Mouse (Mus musculus) gastrocnemius, postnatal 4 days (tissue): ENCODE data around the gene Prl3d2. TPM values are rescaled to one million over a fixed set of nuclear protein-coding genes. Genes with fewer than 3 reads are reported as not detected.
"Not testable (repeated sequence)": the region's sequence is repeated elsewhere in the genome, so short reads cannot be mapped to it uniquely, and the experiment has no call there.

Experiments used
- DNase-seq, 2 experiments: peaks; one replicate each; pipeline ENCODE4 v3.0.0; 2021 to 2022; ENCODE audit warnings: low spot score in 2 of 2, mixed read lengths in 2 of 2
- long read RNA-seq, 2 experiments: library from polyadenylated mRNA; stranded (forward); transcript quantifications; one replicate each; pipeline ENCODE4 v2.0.0; 2021
- total RNA-seq, 2 experiments: library from RNA; stranded (reverse); gene quantifications; 2 replicates each; pipeline ENCODE4 v1.2.3; 2021

Gene Prl3d2
- not detected for total RNA-seq
- long read RNA-seq, experiment 1: 0 reads
- long read RNA-seq, experiment 2: 0 reads

GRCm38 (mm10) chr13:27121398-27121797 is at the start of gene Prl3d2:
Prl3d2 (plus strand) TSS chr13:27121698.
- DNase-seq: not testable (repeated sequence)

GRCm38 (mm10) chr13:27093890-27094289 is 27.6 kb upstream of the Prl3d2 start, which contains the start of gene Prl3d1:
Prl3d1 (plus strand) TSS chr13:27094190.
- not testable (repeated sequence) for DNase-seq

- DNase-seq: no peak
Observed at GRCm38 (mm10) chr13:27148264-27148663, 26.8 kb downstream of the Prl3d2 start.

- DNase-seq: not testable (repeated sequence)
Observed at GRCm38 (mm10) chr13:27156490-27156889, 35.0 kb downstream of the Prl3d2 start, which contains the start of gene Prl3d3. Prl3d3 (plus strand) TSS chr13:27156790.

Other genes starting within 250 kb of the Prl3d2 start
- not detected for gene Prl, start 64.1 kb upstream of the Prl3d2 start, total RNA-seq
- gene Prl3d1, start 27.5 kb upstream of the Prl3d2 start, total RNA-seq: not detected
- not detected for gene Prl3d3, start 35.1 kb downstream of the Prl3d2 start, total RNA-seq
- gene Prl3c1, start 75.0 kb downstream of the Prl3d2 start, total RNA-seq: not detected
- gene Prl3b1, start 120.1 kb downstream of the Prl3d2 start, total RNA-seq: not detected
- gene Prl3a1, start 137.7 kb downstream of the Prl3d2 start, total RNA-seq: not detected
- gene Prl6a1, start 190.9 kb downstream of the Prl3d2 start, total RNA-seq: not detected
- not detected for gene Prl8a2, start 224.0 kb downstream of the Prl3d2 start, total RNA-seq